Mouse (Mus musculus) stomach, postnatal 0 days (tissue): ENCODE measurements around the gene Hsd17b1. TPM values are rescaled to one million over a fixed set of nuclear protein-coding genes. Genes with fewer than 3 reads are reported as not detected.

Experiments
- ATAC-seq: fragments of 200-750 bp; cut with Nextera tagmentation; 2 replicates; pipeline ENCODE4 v1.8.0; 2017; ENCODE audit not compliant: low FRiP score, low TSS enrichment
- DNase-seq: peaks from one replicate; pipeline ENCODE4 v3.0.0-alpha.2; 2016; ENCODE audit warnings: low spot score
- H3K27ac ChIP-seq: fragments of 300-500 bp; sonication (generic); replicated peaks from 2 replicates; pipeline ENCODE4 v1.5.1; 2014; ENCODE audit warnings: mild to moderate bottlenecking, control low read depth
- H3K27me3 ChIP-seq: fragments of 300-500 bp; sonication (generic); 2 replicates; pipeline ENCODE4 v1.6.1; 2014; ENCODE audit warnings: low read length; ENCODE audit not compliant: control insufficient read depth, insufficient read depth
- H3K36me3 ChIP-seq: fragments of 300-500 bp; sonication (generic); 2 replicates; pipeline ENCODE4 v1.6.1; 2014; ENCODE audit warnings: low read length, mixed read lengths; ENCODE audit not compliant: control insufficient read depth, insufficient read depth
- H3K4me1 ChIP-seq: fragments of 300-500 bp; sonication (generic); replicated peaks from 2 replicates; pipeline ENCODE4 v1.6.1; 2014; ENCODE audit warnings: antibody characterized with exemption; ENCODE audit not compliant: control insufficient read depth, insufficient read depth
- H3K4me2 ChIP-seq: fragments of 300-500 bp; sonication (generic); replicated peaks from 2 replicates; pipeline ENCODE4 v1.6.1; 2014; ENCODE audit warnings: low read depth, mild to moderate bottlenecking, control low read depth, moderate library complexity
- H3K4me3 ChIP-seq: fragments of 300-500 bp; sonication (generic); 2 replicates; pipeline ENCODE4 v1.5.1; 2014; ENCODE audit warnings: low read depth, low read length, control low read depth
- H3K9ac ChIP-seq: fragments of 300-500 bp; sonication (generic); 2 replicates; pipeline ENCODE4 v1.6.1; 2014; ENCODE audit warnings: mild to moderate bottlenecking, low read length, control low read depth, mixed read lengths
- H3K9me3 ChIP-seq: fragments of 300-500 bp; sonication (generic); 2 replicates; pipeline ENCODE4 v1.6.1; 2016; ENCODE audit warnings: low read length; ENCODE audit not compliant: control insufficient read depth
- CTCF ChIP-seq: IDR thresholded peaks from 2 replicates; pipeline ENCODE4 v1.5.1; 2016; ENCODE audit warnings: antibody characterized with exemption, low read depth, mild to moderate bottlenecking, moderate library complexity
- EP300 ChIP-seq: optimal IDR thresholded peaks from 2 replicates; pipeline ENCODE3; 2016; ENCODE audit warnings: antibody characterized with exemption
- WGBS: fragments of 180-500 bp; shearing (Covaris S2); extraction: QIAGEN DNeasy Blood & Tissue Kit; methylation state at CpG from one replicate; pipeline ENCODE4 v1.1.7; 2014; 5-methylcytosine and 5-hydroxymethylcytosine counted together
- polyA plus RNA-seq: library from polyadenylated mRNA; unstranded; fragments of >200 nt; fragmentation: Nextera tagmentation; extraction: Ambion mirVana; gene quantifications from 2 replicates; pipeline ENCODE4 v1.2.1, GENCODE M21; 2015

The Hsd17b1 gene
- polyA plus RNA-seq, 1 experiment from 2014 or later: 0.08 TPM

GRCm38 (mm10) chr11:101110708-101111107 lies 32.5 kb downstream of the Hsd17b1 start:
- 39% methylated on average over 5 of the region's 5 CpGs for WGBS
- Histone ChIP-seq H3K4me2 (no peak overlapping the region), H3K4me3 (no peak overlapping the region), H3K9me3 (no peaks in the 10 kb centered on the region), H3K27me3 (no peaks in the 10 kb centered on the region), H3K4me1 (no peaks in the 10 kb centered on the region; the same call in 1 of the 2 replicates), H3K9ac (no peak overlapping the region), H3K36me3 (peaks cover 3% of the 10 kb centered on the region; the same call in 1 of the 2 replicates), H3K27ac (0 out of 2 replicates have a peak overlapping the region, but pooled peaks have one; percentile 13)
- ATAC-seq: no peak
- DNase-seq: no peak
- TF ChIP-seq EP300: no peak
- no peak for TF ChIP-seq CTCF

- Histone ChIP-seq H3K27ac (no peak overlapping the region; the same call in 1 of the 2 replicates), H3K9me3 (no peaks in the 10 kb centered on the region), H3K9ac (no peak overlapping the region), H3K4me2 (no peak overlapping the region), H3K27me3 (no peaks in the 10 kb centered on the region), H3K36me3 (peaks cover 3% of the 10 kb centered on the region; the same call in 1 of the 2 replicates), H3K4me3 (no peak overlapping the region), H3K4me1 (no peaks in the 10 kb centered on the region; the same call in 1 of the 2 replicates)
- no peak for ATAC-seq
- DNase-seq: no peak
- 78% methylated on average over 4 of the region's 4 CpGs for WGBS
- TF ChIP-seq CTCF: no peak
- no peak for TF ChIP-seq EP300
These were observed 33.0 kb downstream of the Hsd17b1 start for GRCm38 (mm10) chr11:101111178-101111577.

GRCm38 (mm10) chr11:101112186-101112585 lies 34.0 kb downstream of the Hsd17b1 start:
- ATAC-seq: no peak
- Histone ChIP-seq H3K27ac (no peak overlapping the region), H3K9ac (no peak overlapping the region), H3K27me3 (no peaks in the 10 kb centered on the region), H3K4me2 (no peak overlapping the region), H3K36me3 (peaks cover 3% of the 10 kb centered on the region; the same call in 1 of the 2 replicates), H3K4me3 (no peak overlapping the region), H3K4me1 (no peaks in the 10 kb centered on the region; the same call in 1 of the 2 replicates), H3K9me3 (no peaks in the 10 kb centered on the region)
- no peak for TF ChIP-seq EP300
- no peak for TF ChIP-seq CTCF
- DNase-seq: no peak
- WGBS: 87% methylated on average over 3 of the region's 3 CpGs

- Histone ChIP-seq H3K4me1 (peaks cover 9% of the 10 kb centered on the region), H3K9me3 (no peaks in the 10 kb centered on the region), H3K36me3 (peaks cover 3% of the 10 kb centered on the region; the same call in 1 of the 2 replicates), H3K9ac (no peak overlapping the region), H3K4me3 (no peak overlapping the region), H3K4me2 (no peak overlapping the region), H3K27me3 (no peaks in the 10 kb centered on the region), H3K27ac (0 out of 2 replicates have a peak overlapping the region, but pooled peaks have one; percentile 25)
- peak; percentile 21 for DNase-seq
- TF ChIP-seq CTCF (no peak), EP300 (no peak)
- WGBS: 60% methylated on average over 2 of the region's 2 CpGs
- ATAC-seq: no peak
These were observed 37.4 kb downstream of the Hsd17b1 start for GRCm38 (mm10) chr11:101115564-101115963.

- ATAC-seq (no peak), DNase-seq (no peak)
- Histone ChIP-seq H3K9ac (peak overlapping the region; percentile 94), H3K9me3 (no peaks in the 10 kb centered on the region), H3K4me1 (peaks cover 13% of the 10 kb centered on the region), H3K4me3 (peak overlapping the region; percentile 88), H3K27ac (no peak overlapping the region), H3K27me3 (no peaks in the 10 kb centered on the region), H3K4me2 (peak overlapping the region; percentile 86), H3K36me3 (peaks cover 4% of the 10 kb centered on the region; the same call in 1 of the 2 replicates)
- no peak for TF ChIP-seq CTCF
- no peak for TF ChIP-seq EP300
- 25% methylated on average over 4 of the region's 4 CpGs for WGBS
These were observed 39.9 kb downstream of the Hsd17b1 start for GRCm38 (mm10) chr11:101118105-101118504.

GRCm38 (mm10) chr11:101119131-101119760 lies 41.0 kb downstream of the Hsd17b1 start:
- TF ChIP-seq EP300 (no peak), CTCF (peak; percentile 63)
- Histone ChIP-seq H3K4me3 (peak overlapping the region; percentile 88), H3K27ac (peak overlapping the region; percentile 92), H3K36me3 (0 out of 2 replicates have a peak, but pooled peaks cover 2% of the 10 kb centered on the region), H3K4me1 (peaks cover 13% of the 10 kb centered on the region), H3K9ac (peak overlapping the region; percentile 94), H3K9me3 (no peaks in the 10 kb centered on the region), H3K4me2 (peak overlapping the region; percentile 86), H3K27me3 (no peaks in the 10 kb centered on the region)
- ATAC-seq (peak; percentile 79), DNase-seq (no peak)
- 0% methylated on average over 34 of the region's 39 CpGs for WGBS
